Mouse (Mus musculus) ES-Bruce4 (cell line): ENCODE data around the gene Dlx4. TPM values are rescaled to one million over a fixed set of nuclear protein-coding genes. Genes with fewer than 3 reads are reported as not detected.

Experiments used
- H3K27ac ChIP-seq: 2 replicates; pipeline ENCODE4 v1.5.1; 2012; ENCODE audit warnings: low read length, inconsistent platforms; ENCODE audit not compliant: insufficient read depth
- H3K27me3 ChIP-seq: 2 replicates; pipeline ENCODE4 v1.6.1; 2012; ENCODE audit warnings: mild to moderate bottlenecking, low read length, inconsistent platforms; ENCODE audit not compliant: control insufficient read depth, poor library complexity, insufficient read depth, severe bottlenecking
- H3K36me3 ChIP-seq: 2 replicates; pipeline ENCODE4 v1.6.1; 2012; ENCODE audit warnings: inconsistent platforms, mild to moderate bottlenecking, low read length, moderate library complexity; ENCODE audit not compliant: control insufficient read depth, poor library complexity, insufficient read depth, severe bottlenecking
- H3K4me1 ChIP-seq: one replicate; pipeline ENCODE4 v1.8.1; 2011; ENCODE audit warnings: low read length; ENCODE audit not compliant: control insufficient read depth, insufficient read depth
- H3K4me3 ChIP-seq: 2 replicates; pipeline ENCODE4 v1.5.1; 2011; ENCODE audit warnings: low read depth, mild to moderate bottlenecking, low read length
- H3K9ac ChIP-seq: 2 replicates; pipeline ENCODE4 v1.6.1; 2012; ENCODE audit warnings: low read depth, mild to moderate bottlenecking, inconsistent platforms; ENCODE audit not compliant: poor library complexity, severe bottlenecking
- H3K9me3 ChIP-seq: replicated peaks from 2 replicates; pipeline ENCODE4 v1.6.1; 2012; ENCODE audit warnings: mild to moderate bottlenecking, low read length, inconsistent platforms; ENCODE audit not compliant: control insufficient read depth, poor library complexity, insufficient read depth, severe bottlenecking
- CTCF ChIP-seq: IDR thresholded peaks from one replicate; pipeline ENCODE4 v1.8.1; 2011; ENCODE audit warnings: low read depth, low read length
- EP300 ChIP-seq: IDR thresholded peaks from 2 replicates; pipeline ENCODE4 v1.6.1; 2011; ENCODE audit warnings: low read depth, low read length; ENCODE audit not compliant: insufficient read depth
- POLR2A ChIP-seq: IDR thresholded peaks from one replicate; pipeline ENCODE4 v1.8.1; 2011; ENCODE audit warnings: low read length; ENCODE audit not compliant: insufficient read depth
- polyA plus RNA-seq: library from polyadenylated mRNA; stranded (reverse); fragments of >200 nt; gene quantifications from 2 replicates; pipeline ENCODE4 v1.2.4, GENCODE M21; 2011; ENCODE audit warnings: low read depth; ENCODE audit not compliant: missing spikeins, insufficient read depth, insufficient read length

The Dlx4 gene
- polyA plus RNA-seq, 1 experiment = 0.96 TPM

DNA sequence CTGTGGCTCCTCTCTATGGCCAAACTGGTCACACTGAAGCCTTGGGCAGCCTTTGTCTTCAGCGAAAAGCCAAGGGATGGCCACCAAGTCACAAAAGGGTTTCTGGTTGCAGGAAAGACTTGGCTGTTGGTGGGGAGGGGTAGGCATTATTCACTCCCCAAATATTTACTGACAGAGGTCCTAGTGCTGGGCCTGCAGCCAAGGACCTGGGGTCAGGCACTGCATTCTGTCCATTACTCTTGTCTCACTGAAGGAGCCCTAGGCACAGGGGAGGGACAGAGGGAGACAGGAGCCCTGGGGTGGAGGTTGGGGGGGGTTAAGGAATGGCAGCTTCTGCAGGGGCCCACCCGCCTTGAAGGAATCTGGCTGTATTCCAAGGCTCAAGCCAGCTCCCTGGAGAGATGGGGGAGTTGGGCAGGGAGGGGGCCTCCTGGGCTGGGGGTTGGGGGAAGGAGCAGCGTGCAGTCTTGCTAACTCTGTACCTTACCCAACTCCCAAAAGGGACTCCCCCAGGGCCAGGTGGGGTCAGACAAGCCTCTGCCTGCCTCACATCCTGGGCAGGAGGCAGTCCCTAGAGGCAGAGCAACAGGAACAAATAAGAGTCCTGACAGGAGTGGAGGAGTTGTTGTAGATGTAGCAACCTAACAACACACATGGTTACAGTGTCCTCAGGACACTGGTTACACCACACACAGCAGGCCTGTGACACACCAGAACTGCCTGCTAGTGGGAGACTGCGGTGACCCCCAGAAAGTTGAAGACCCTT, 49.3 kb downstream of the Dlx4 start:
- no peaks in the 10 kb centered on the region for H3K9me3 ChIP-seq
- no peaks in the 10 kb centered on the region for H3K27me3 ChIP-seq
- H3K27ac ChIP-seq = peak overlapping the region; percentile 12; the same call in 1 of the 2 replicates
- TF ChIP-seq EP300 (no peak), CTCF (no peak), POLR2A (no peak)
- peaks cover 11% of the 10 kb centered on the region for H3K4me1 ChIP-seq
- H3K36me3 ChIP-seq = no peaks in the 10 kb centered on the region
- H3K9ac ChIP-seq = no peak overlapping the region
- no peak overlapping the region for H3K4me3 ChIP-seq

- no peak overlapping the region for H3K9ac ChIP-seq
- H3K36me3 ChIP-seq = no peaks in the 10 kb centered on the region
- H3K27ac ChIP-seq = no peak overlapping the region
- no peak overlapping the region for H3K4me3 ChIP-seq
- H3K4me1 ChIP-seq = peaks cover 7% of the 10 kb centered on the region
- no peaks in the 10 kb centered on the region for H3K9me3 ChIP-seq
- H3K27me3 ChIP-seq = no peaks in the 10 kb centered on the region
- TF ChIP-seq CTCF (no peak), EP300 (no peak), POLR2A (no peak)
Observed at GRCm38 (mm10) chr11:95095596-95095995, 50.5 kb downstream of the Dlx4 start.

- H3K27me3 ChIP-seq = no peaks in the 10 kb centered on the region
- H3K36me3 ChIP-seq = no peaks in the 10 kb centered on the region
- no peak overlapping the region for H3K27ac ChIP-seq
- no peak overlapping the region for H3K4me3 ChIP-seq
- TF ChIP-seq EP300 (no peak), POLR2A (no peak), CTCF (no peak)
- H3K9ac ChIP-seq = no peak overlapping the region
- peaks cover 7% of the 10 kb centered on the region for H3K4me1 ChIP-seq
- H3K9me3 ChIP-seq = no peaks in the 10 kb centered on the region
Observed at GRCm38 (mm10) chr11:95093077-95093476, 53.0 kb downstream of the Dlx4 start.

Other genes starting within 250 kb of the Dlx4 start
- 17.1 and 18.1 TPM in 2 replicates for gene Col1a1, start 210.0 kb downstream of the Dlx4 start, polyA plus RNA-seq
- gene Hils1, start 178.7 kb downstream of the Dlx4 start, polyA plus RNA-seq = not detected in 2 replicates
- gene Sgca, start 169.9 kb downstream of the Dlx4 start, polyA plus RNA-seq = not detected in 2 replicates
- gene Ppp1r9b, start 155.2 kb downstream of the Dlx4 start, polyA plus RNA-seq = 20.3 and 21.0 TPM in 2 replicates
- 0.30 and 0.79 TPM in 2 replicates for gene Samd14, start 136.4 kb downstream of the Dlx4 start, polyA plus RNA-seq
- gene Pdk2, start 104.9 kb downstream of the Dlx4 start, polyA plus RNA-seq = 9.4 and 9.5 TPM in 2 replicates
- 86.4 and 92.1 TPM in 2 replicates for gene Itga3, start 69.5 kb downstream of the Dlx4 start, polyA plus RNA-seq
- gene Dlx3, start 26.1 kb downstream of the Dlx4 start, polyA plus RNA-seq = 9.9 and 11.3 TPM in 2 replicates
- gene Tac4, start 115.3 kb upstream of the Dlx4 start, polyA plus RNA-seq = not detected in 2 replicates
- gene Kat7, start 164.0 kb upstream of the Dlx4 start, polyA plus RNA-seq = 129 and 133 TPM in 2 replicates
- 32.4 and 36.2 TPM in 2 replicates for gene Fam117a, start 190.8 kb upstream of the Dlx4 start, polyA plus RNA-seq
- gene Slc35b1, start 238.4 kb upstream of the Dlx4 start, polyA plus RNA-seq = 47.7 and 51.5 TPM in 2 replicates